Mouse (Mus musculus) forebrain, embryonic 13.5 days (tissue): ENCODE data around the gene Setd1a. TPM values are rescaled to one million over a fixed set of nuclear protein-coding genes. Genes with fewer than 3 reads are reported as not detected.
A peak's percentile ranks its signal among the peaks of the same experiment; 100 is the strongest.

ENCODE experiments used
- ATAC-seq: fragments of 200-750 bp; cut with Nextera tagmentation; 2 replicates; pipeline ENCODE4 v1.8.0; 2017
- H3K27ac ChIP-seq: fragments of 300-500 bp; sonication (generic); 2 replicates; pipeline ENCODE4 v1.5.1; 2015; ENCODE audit warnings: inconsistent platforms, mild to moderate bottlenecking, moderate library complexity
- H3K27me3 ChIP-seq: fragments of 300-500 bp; sonication (generic); 2 replicates; pipeline ENCODE4 v1.6.1; 2015; ENCODE audit warnings: mild to moderate bottlenecking, inconsistent platforms
- H3K36me3 ChIP-seq: fragments of 300-500 bp; sonication (generic); 2 replicates; pipeline ENCODE4 v1.6.1; 2015; ENCODE audit warnings: mild to moderate bottlenecking, inconsistent platforms; ENCODE audit not compliant: poor library complexity, severe bottlenecking
- H3K4me1 ChIP-seq: fragments of 300-500 bp; sonication (generic); 2 replicates; pipeline ENCODE4 v1.6.1; 2015; ENCODE audit warnings: inconsistent platforms
- H3K4me2 ChIP-seq: fragments of 300-500 bp; sonication (generic); 2 replicates; pipeline ENCODE4 v1.6.1; 2015; ENCODE audit warnings: inconsistent platforms, mild to moderate bottlenecking, moderate library complexity
- H3K4me3 ChIP-seq: fragments of 300-500 bp; sonication (generic); 2 replicates; pipeline ENCODE4 v1.5.1; 2015; ENCODE audit warnings: mild to moderate bottlenecking, inconsistent platforms
- H3K9ac ChIP-seq: fragments of 300-500 bp; sonication (generic); 2 replicates; pipeline ENCODE4 v1.6.1; 2015; ENCODE audit warnings: mild to moderate bottlenecking, inconsistent platforms
- H3K9me3 ChIP-seq: fragments of 300-500 bp; sonication (generic); replicated peaks from 2 replicates; pipeline ENCODE4 v1.6.1; 2016; ENCODE audit warnings: inconsistent platforms
- WGBS: fragments of 180-500 bp; shearing (Covaris S2); methylation state at CpG from one replicate; pipeline ENCODE4 v1.1.7; 2015; 5-methylcytosine and 5-hydroxymethylcytosine counted together
- polyA plus RNA-seq: library from polyadenylated mRNA; unstranded; fragments of >200 nt; fragmentation: Nextera tagmentation; extraction: Ambion mirVana; gene quantifications from 2 replicates; pipeline ENCODE4 v1.2.1, GENCODE M21; 2015

The Setd1a gene
- polyA plus RNA-seq, 1 experiment from 2014 or later: 20.0 TPM

- peak; percentile 28 for ATAC-seq
- Histone ChIP-seq H3K36me3 (peaks cover 42% of the 10 kb centered on the region), H3K27me3 (no peaks in the 10 kb centered on the region), H3K9ac (peak overlapping the region; percentile 90), H3K27ac (peak overlapping the region; percentile 97), H3K4me1 (peaks cover 18% of the 10 kb centered on the region), H3K4me2 (peak overlapping the region; percentile 92), H3K9me3 (no peaks in the 10 kb centered on the region), H3K4me3 (peak overlapping the region; percentile 88)
- WGBS: 8% methylated on average over 18 of the region's 66 CpGs
Measured at GRCm38 (mm10) chr7:127777474-127778266, 1.2 kb downstream of the Setd1a start.

- Histone ChIP-seq H3K27ac (no peak overlapping the region), H3K36me3 (peaks cover 47% of the 10 kb centered on the region), H3K4me1 (peaks cover 18% of the 10 kb centered on the region), H3K9me3 (no peaks in the 10 kb centered on the region), H3K4me2 (peak overlapping the region; percentile 92), H3K4me3 (peak overlapping the region; percentile 88), H3K9ac (peak overlapping the region; percentile 90), H3K27me3 (no peaks in the 10 kb centered on the region)
- 75% methylated on average over 4 of the region's 4 CpGs for WGBS
- ATAC-seq: no peak
Measured at GRCm38 (mm10) chr7:127778350-127778749, 1.9 kb downstream of the Setd1a start.

GRCm38 (mm10) chr7:127785308-127785707 lies 8.8 kb downstream of the Setd1a start, which contains the start of gene Gm49388:
Gene Gm49388, plus strand, starts transcription at chr7:127785608.
- Histone ChIP-seq H3K4me2 (no peak within 1 kb of the TSS), H3K9me3 (no peaks in the 10 kb centered on the region), H3K27ac (no peak within 1 kb of the TSS), H3K4me1 (no peaks in the 10 kb centered on the region), H3K27me3 (no peaks in the 10 kb centered on the region), H3K4me3 (no peak within 1 kb of the TSS), H3K9ac (no peak within 1 kb of the TSS), H3K36me3 (peaks cover 98% of the 10 kb centered on the region)
- 93% methylated on average over 7 of the region's 7 CpGs for WGBS
- no peak for ATAC-seq

- no peak for ATAC-seq
- H3K9ac ChIP-seq: no peak overlapping the region
- H3K4me3 ChIP-seq: no peak overlapping the region
- H3K36me3 ChIP-seq: peaks cover 79% of the 10 kb centered on the region
- H3K9me3 ChIP-seq: no peaks in the 10 kb centered on the region
- WGBS: 95% methylated on average over 23 of the region's 23 CpGs
- H3K4me1 ChIP-seq: 0 out of 2 replicates have a peak, but pooled peaks cover 8% of the 10 kb centered on the region
- no peak overlapping the region for H3K4me2 ChIP-seq
- H3K27ac ChIP-seq: no peak overlapping the region
- no peaks in the 10 kb centered on the region for H3K27me3 ChIP-seq
Measured at GRCm38 (mm10) chr7:127797076-127797845, 20.8 kb downstream of the Setd1a start.

GRCm38 (mm10) chr7:127798591-127798990 lies 22.1 kb downstream of the Setd1a start:
- Histone ChIP-seq H3K27me3 (no peaks in the 10 kb centered on the region), H3K4me3 (no peak overlapping the region), H3K36me3 (peaks cover 79% of the 10 kb centered on the region), H3K9ac (no peak overlapping the region), H3K27ac (no peak overlapping the region), H3K9me3 (no peaks in the 10 kb centered on the region), H3K4me1 (0 out of 2 replicates have a peak, but pooled peaks cover 8% of the 10 kb centered on the region), H3K4me2 (no peak overlapping the region)
- WGBS: 87% methylated on average over 4 of the region's 4 CpGs
- ATAC-seq: no peak

GRCm38 (mm10) chr7:127799211-127799610 lies 22.7 kb downstream of the Setd1a start:
- Histone ChIP-seq H3K4me2 (no peak overlapping the region), H3K9me3 (no peaks in the 10 kb centered on the region), H3K27ac (no peak overlapping the region), H3K4me3 (no peak overlapping the region), H3K36me3 (peaks cover 74% of the 10 kb centered on the region), H3K4me1 (0 out of 2 replicates have a peak, but pooled peaks cover 8% of the 10 kb centered on the region), H3K9ac (no peak overlapping the region), H3K27me3 (no peaks in the 10 kb centered on the region)
- 90% methylated on average over 13 of the region's 13 CpGs for WGBS
- ATAC-seq: no peak

- peaks cover 75% of the 10 kb centered on the region for H3K36me3 ChIP-seq
- H3K9me3 ChIP-seq: no peaks in the 10 kb centered on the region
- ATAC-seq: no peak
- no peak overlapping the region for H3K4me2 ChIP-seq
- no peak overlapping the region for H3K4me3 ChIP-seq
- H3K4me1 ChIP-seq: 0 out of 2 replicates have a peak, but pooled peaks cover 8% of the 10 kb centered on the region
- no peaks in the 10 kb centered on the region for H3K27me3 ChIP-seq
- H3K9ac ChIP-seq: no peak overlapping the region
- 100% methylated on average over 1 of the region's 1 CpGs for WGBS
- H3K27ac ChIP-seq: 0 out of 2 replicates have a peak overlapping the region, but pooled peaks have one; percentile 32
Measured at GRCm38 (mm10) chr7:127799738-127800137, 23.3 kb downstream of the Setd1a start.

- H3K27ac ChIP-seq: 0 out of 2 replicates have a peak within 1 kb of the TSS, but pooled peaks have one; percentile 32
- H3K9me3 ChIP-seq: no peaks in the 10 kb centered on the region
- H3K4me1 ChIP-seq: 0 out of 2 replicates have a peak, but pooled peaks cover 8% of the 10 kb centered on the region
- H3K4me3 ChIP-seq: no peak within 1 kb of the TSS
- H3K9ac ChIP-seq: peak within 1 kb of the TSS; percentile 22; the same call in 1 of the 2 replicates
- H3K4me2 ChIP-seq: no peak within 1 kb of the TSS
- WGBS: 30% methylated on average over 6 of the region's 6 CpGs
- no peaks in the 10 kb centered on the region for H3K27me3 ChIP-seq
- H3K36me3 ChIP-seq: peaks cover 75% of the 10 kb centered on the region
- peak; percentile 77 for ATAC-seq
Measured at GRCm38 (mm10) chr7:127800435-127801009, 24.1 kb downstream of the Setd1a start, which contains the start of gene Hsd3b7. Gene Hsd3b7, plus strand, starts transcription at chr7:127800604.

GRCm38 (mm10) chr7:127801010-127801621 lies 24.6 kb downstream of the Setd1a start:
- Histone ChIP-seq H3K9me3 (no peaks in the 10 kb centered on the region), H3K4me1 (0 out of 2 replicates have a peak, but pooled peaks cover 8% of the 10 kb centered on the region), H3K27me3 (no peaks in the 10 kb centered on the region), H3K27ac (no peak overlapping the region), H3K9ac (peak overlapping the region; percentile 22; the same call in 1 of the 2 replicates), H3K36me3 (peaks cover 74% of the 10 kb centered on the region), H3K4me3 (no peak overlapping the region), H3K4me2 (no peak overlapping the region)
- 93% methylated on average over 8 of the region's 8 CpGs for WGBS
- peak; percentile 14; the same call in 1 of the 2 replicates for ATAC-seq

- Histone ChIP-seq H3K27ac (no peak overlapping the region), H3K27me3 (no peaks in the 10 kb centered on the region), H3K4me2 (no peak overlapping the region), H3K9ac (no peak overlapping the region), H3K4me3 (no peak overlapping the region), H3K4me1 (0 out of 2 replicates have a peak, but pooled peaks cover 8% of the 10 kb centered on the region), H3K36me3 (peaks cover 71% of the 10 kb centered on the region), H3K9me3 (no peaks in the 10 kb centered on the region)
- no peak for ATAC-seq
- 92% methylated on average over 17 of the region's 17 CpGs for WGBS
Measured at GRCm38 (mm10) chr7:127802313-127802712, 25.8 kb downstream of the Setd1a start.

GRCm38 (mm10) chr7:127808821-127809220 lies 32.4 kb downstream of the Setd1a start:
- Histone ChIP-seq H3K9ac (no peak overlapping the region), H3K36me3 (peaks cover 81% of the 10 kb centered on the region), H3K27ac (no peak overlapping the region), H3K4me3 (no peak overlapping the region), H3K4me1 (peaks cover under 1% of the 10 kb centered on the region; the same call in 1 of the 2 replicates), H3K27me3 (no peaks in the 10 kb centered on the region), H3K9me3 (no peaks in the 10 kb centered on the region), H3K4me2 (no peak overlapping the region)
- no peak for ATAC-seq
- 44% methylated on average over 5 of the region's 5 CpGs for WGBS
